In the genomic region with DNA sequence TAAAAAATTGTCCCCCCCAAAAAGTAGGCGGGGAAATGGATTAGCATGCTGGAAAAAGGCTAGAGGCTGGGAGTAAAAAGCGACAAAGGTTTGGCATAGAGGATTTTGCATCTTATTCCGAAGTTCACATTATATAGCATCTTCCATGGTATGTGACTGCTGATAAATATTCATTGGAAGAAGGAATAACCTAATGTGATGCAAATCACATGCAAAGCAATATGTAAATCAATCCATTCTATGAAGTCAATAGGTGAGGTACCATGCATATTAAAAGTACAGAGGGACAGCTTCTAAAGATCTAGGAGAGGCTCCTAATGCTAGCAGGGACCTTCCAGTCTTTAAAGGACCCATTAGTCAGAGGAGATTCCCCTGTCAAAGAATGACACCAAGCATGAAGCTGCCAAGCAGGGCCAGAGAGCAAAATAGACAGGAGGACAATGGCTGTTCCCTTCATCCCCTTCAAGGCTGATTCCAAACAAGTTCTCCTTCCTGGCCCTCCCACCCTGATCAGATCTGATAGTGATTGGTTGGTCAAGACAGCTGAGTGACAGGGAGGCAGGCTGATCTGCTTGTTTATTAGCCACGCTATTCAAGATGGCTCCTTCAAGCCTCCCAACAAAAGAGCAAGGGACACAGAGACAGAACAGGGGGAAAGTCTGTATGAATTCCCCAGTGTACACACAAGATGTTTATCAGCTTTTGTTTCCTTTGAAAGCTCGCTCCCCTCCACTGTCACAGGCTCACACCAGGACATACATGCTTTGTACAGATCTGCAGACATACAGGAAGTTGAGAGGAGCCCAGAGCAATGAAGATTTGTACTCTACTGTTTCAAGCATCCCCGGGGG, we compare ENCODE assay signal across 19 mouse cellular contexts. TPM values are rescaled to one million over a fixed set of nuclear protein-coding genes. Genes with fewer than 3 reads are reported as not detected.
DNase-seq lines count a peak whose midpoint lies in the region; ATAC-seq lines count a peak whose summit lies in the region.
"Had no signal": no experiment of that assay in that cellular context is flagged by ENCODE, and none has a peak within 500 bp of the region (broad histone marks: within the 10 kb centered on the region; RNA-seq: fewer than 3 reads in every experiment).

No protein-coding gene starts in this region.

- H3K4me1 ChIP-seq in neural tube, embryonic 15.5 days = no peaks in the 10 kb centered on the region
- H3K4me1 ChIP-seq in hindbrain, embryonic 10.5 days (replicated peaks) = peaks cover 36% of the 10 kb centered on the region
- H3K4me1 ChIP-seq in midbrain, embryonic 11.5 days (ENCODE audit: control insufficient read depth, insufficient read depth, low read length) = peaks cover 13% of the 10 kb centered on the region
- H3K4me1 ChIP-seq: limb, embryonic 15.5 days; megakaryocyte, embryonic 14.5 days had no signal

- WGBS in neural tube, embryonic 15.5 days = 54% methylated on average over 6 of the region's 6 CpGs
- WGBS in hindbrain, embryonic 10.5 days = 56% methylated on average over 6 of the region's 6 CpGs
- WGBS in midbrain, embryonic 11.5 days = 58% methylated on average over 6 of the region's 6 CpGs

- no peak for ATAC-seq in neural tube, embryonic 15.5 days (ENCODE audit: low FRiP score)
- peak; percentile 93 for ATAC-seq in midbrain, embryonic 11.5 days (ENCODE audit: low FRiP score)

- H3K9ac ChIP-seq in neural tube, embryonic 15.5 days (replicated peaks) = no peak overlapping the region
- no peak overlapping the region for H3K9ac ChIP-seq in midbrain, embryonic 11.5 days (ENCODE audit: low read length)
- H3K9ac ChIP-seq: limb, embryonic 15.5 days; lung, embryonic 14.5 days had no signal

- H3K9me3 ChIP-seq in neural tube, embryonic 15.5 days (replicated peaks) = no peaks in the 10 kb centered on the region
- H3K9me3 ChIP-seq in hindbrain, embryonic 10.5 days = no peaks in the 10 kb centered on the region
- H3K9me3 ChIP-seq in midbrain, embryonic 11.5 days (ENCODE audit: control insufficient read depth, low read length) = no peaks in the 10 kb centered on the region
- H3K9me3 ChIP-seq: limb, embryonic 15.5 days had no signal

- no peaks in the 10 kb centered on the region for H3K36me3 ChIP-seq in neural tube, embryonic 15.5 days
- H3K36me3 ChIP-seq in hindbrain, embryonic 10.5 days = no peaks in the 10 kb centered on the region
- H3K36me3 ChIP-seq in midbrain, embryonic 11.5 days (ENCODE audit: control insufficient read depth, insufficient read depth, low read length) = no peaks in the 10 kb centered on the region
- H3K36me3 ChIP-seq: limb, embryonic 15.5 days had no signal

- intact Hi-C loops in left cerebral cortex, postnatal 14 days (cut with DNase I) = no loop called here

- DNase-seq in neural tube, embryonic 10.5 days (ENCODE audit: extremely low spot score, low spot score) = peak; percentile 48
- DNase-seq in hindbrain, embryonic 10.5 days (ENCODE audit: low spot score) = peak; percentile 73
- peak; percentile 92 for DNase-seq in midbrain, embryonic 11.5 days (ENCODE audit: low spot score, missing footprints)
- no peak for DNase-seq in lung, postnatal 36 days
- no peak for DNase-seq in left cerebral cortex, postnatal 14 days (ENCODE audit: low spot score in 2 of 2)
- DNase-seq in retina, embryonic 14.5 days (ENCODE audit: low spot score) = no peak
- no peak for DNase-seq in c-Kit-positive CD71-positive TER-119-positive erythroid progenitor cells, embryonic 14.5 days (ENCODE audit: low spot score)
- DNase-seq: adrenal gland, adult 8-10 months; cerebellum, postnatal 36 days; gastrocnemius, postnatal 14 days; kidney, adult 9 months; lung, embryonic 14.5 days; right cerebral cortex, postnatal 4 days had no signal

- no peak overlapping the region for H3K4me2 ChIP-seq in neural tube, embryonic 15.5 days
- H3K4me2 ChIP-seq in midbrain, embryonic 11.5 days = no peak overlapping the region
- H3K4me2 ChIP-seq: heart, embryonic 11.5 days; limb, embryonic 15.5 days; lung, embryonic 14.5 days had no signal

- no peaks in the 10 kb centered on the region for H3K27me3 ChIP-seq in neural tube, embryonic 15.5 days (replicated peaks)
- H3K27me3 ChIP-seq in hindbrain, embryonic 10.5 days (ENCODE audit: insufficient read depth, poor library complexity, severe bottlenecking) = peaks cover 13% of the 10 kb centered on the region
- H3K27me3 ChIP-seq in midbrain, embryonic 11.5 days (ENCODE audit: control insufficient read depth, insufficient read depth, low read length) = no peaks in the 10 kb centered on the region
- H3K27me3 ChIP-seq: megakaryocyte, embryonic 14.5 days had no signal

- no peak overlapping the region for H3K27ac ChIP-seq in neural tube, embryonic 15.5 days (replicated peaks)
- peak overlapping the region; percentile 90 for H3K27ac ChIP-seq in hindbrain, embryonic 10.5 days
- peak overlapping the region; percentile 20 for H3K27ac ChIP-seq in midbrain, embryonic 11.5 days (ENCODE audit: low read depth, low read length)
- H3K27ac ChIP-seq: limb, embryonic 15.5 days had no signal

- H3K4me3 ChIP-seq in neural tube, embryonic 15.5 days (replicated peaks) = no peak overlapping the region
- H3K4me3 ChIP-seq in hindbrain, embryonic 10.5 days = no peak overlapping the region
- no peak overlapping the region for H3K4me3 ChIP-seq in midbrain, embryonic 11.5 days (ENCODE audit: low read depth, low read length)
- H3K4me3 ChIP-seq: erythroblast, embryonic 14.5 days; limb, embryonic 15.5 days; megakaryocyte, embryonic 14.5 days had no signal

RNA-seq across cellular contexts. Expression of a gene that starts 44.4 kb away (rescaled TPM):
- 35.1 and 38.8 TPM in 2 replicates for polyA plus RNA-seq in neural tube, embryonic 15.5 days (2015; fragmentation: Nextera tagmentation; extraction: Ambion mirVana)
- 91.5 and 138 TPM in 2 replicates for polyA plus RNA-seq in hindbrain, embryonic 10.5 days (2016; fragmentation: Nextera tagmentation; extraction: Ambion mirVana)
- polyA plus RNA-seq in midbrain, embryonic 11.5 days (2014; fragmentation: Nextera tagmentation; extraction: Ambion mirVana) = 106 and 107 TPM in 2 replicates
- 10 to 100 TPM; 13.4 to 24.1 TPM for total RNA-seq in left cerebral cortex, postnatal 14 days (2021)
- total RNA-seq: hematopoietic stem cell, adult 5-6 weeks had no signal
- polyA plus RNA-seq: erythroblast, embryonic 14.5 days had no signal

Comparison
In these comparisons a context has a peak if more than half of its experiments do, and no peak if none do; other contexts are left out.
1. DNase-seq: peak in neural tube, embryonic 10.5 days (single experiment), hindbrain, embryonic 10.5 days (single experiment) and midbrain, embryonic 11.5 days (single experiment); none in lung, postnatal 36 days (single experiment), left cerebral cortex, postnatal 14 days (0 of 2), retina, embryonic 14.5 days (single experiment) and c-Kit-positive CD71-positive TER-119-positive erythroid progenitor cells, embryonic 14.5 days (single experiment).